Mouse (Mus musculus) hindbrain, embryonic 13.5 days (tissue): Measurements from ENCODE around the gene Adipoq. TPM values are rescaled to one million over a fixed set of nuclear protein-coding genes. Genes with fewer than 3 reads are reported as not detected.

Experiments used
- ATAC-seq: fragments of 200-750 bp; cut with Nextera tagmentation; 2 replicates; pipeline ENCODE4 v1.8.0; 2017; ENCODE audit warnings: moderate TSS enrichment; ENCODE audit not compliant: low FRiP score
- H3K27ac ChIP-seq: fragments of 300-500 bp; sonication (generic); 2 replicates; pipeline ENCODE4 v1.5.1; 2015; ENCODE audit warnings: inconsistent platforms, mild to moderate bottlenecking, moderate library complexity
- H3K27me3 ChIP-seq: fragments of 300-500 bp; sonication (generic); 2 replicates; pipeline ENCODE4 v1.6.1; 2015; ENCODE audit warnings: mild to moderate bottlenecking, inconsistent platforms
- H3K36me3 ChIP-seq: fragments of 300-500 bp; sonication (generic); 2 replicates; pipeline ENCODE4 v1.6.1; 2015; ENCODE audit warnings: mild to moderate bottlenecking, inconsistent platforms
- H3K4me1 ChIP-seq: fragments of 300-500 bp; sonication (generic); replicated peaks from 2 replicates; pipeline ENCODE4 v1.6.1; 2015; ENCODE audit warnings: inconsistent platforms
- H3K4me2 ChIP-seq: fragments of 300-500 bp; sonication (generic); 2 replicates; pipeline ENCODE4 v1.6.1; 2015; ENCODE audit warnings: inconsistent platforms, mild to moderate bottlenecking, moderate library complexity
- H3K4me3 ChIP-seq: fragments of 300-500 bp; sonication (generic); 2 replicates; pipeline ENCODE4 v1.5.1; 2015; ENCODE audit warnings: mild to moderate bottlenecking, inconsistent platforms
- H3K9ac ChIP-seq: fragments of 300-500 bp; sonication (generic); 2 replicates; pipeline ENCODE4 v1.6.1; 2015; ENCODE audit warnings: mild to moderate bottlenecking, inconsistent platforms
- H3K9me3 ChIP-seq: fragments of 300-500 bp; sonication (generic); 2 replicates; pipeline ENCODE4 v1.6.1; 2016; ENCODE audit warnings: inconsistent platforms
- WGBS: fragments of 180-500 bp; shearing (Covaris S2); methylation state at CpG from one replicate; pipeline ENCODE4 v1.1.7; 2015; 5-methylcytosine and 5-hydroxymethylcytosine counted together
- polyA plus RNA-seq: library from polyadenylated mRNA; unstranded; fragments of >200 nt; fragmentation: Nextera tagmentation; extraction: Ambion mirVana; gene quantifications from 2 replicates; pipeline ENCODE4 v1.2.1, GENCODE M21; 2015

Gene Adipoq
- polyA plus RNA-seq, 1 experiment from 2014 or later, result not detected

GRCm38 (mm10) chr16:23107231-23107942 is 38.9 kb upstream of the Adipoq start, which contains the start of gene Eif4a2:
Gene Eif4a2 (plus strand): TSS chr16:23107444.
- H3K4me3 ChIP-seq, result peak within 1 kb of the TSS; percentile 99
- H3K27ac ChIP-seq, result peak within 1 kb of the TSS; percentile 99
- H3K4me1 ChIP-seq, result peaks cover 36% of the 10 kb centered on the region
- H3K27me3 ChIP-seq, result peaks cover 13% of the 10 kb centered on the region; the same call in 1 of the 2 replicates
- H3K4me2 ChIP-seq, result peak within 1 kb of the TSS; percentile 97
- no peaks in the 10 kb centered on the region for H3K9me3 ChIP-seq
- peaks cover 36% of the 10 kb centered on the region for H3K36me3 ChIP-seq
- H3K9ac ChIP-seq, result peak within 1 kb of the TSS; percentile 100
- under 1% methylated on average over 71 of the region's 71 CpGs for WGBS
- ATAC-seq, result peak; percentile 93

DNA sequence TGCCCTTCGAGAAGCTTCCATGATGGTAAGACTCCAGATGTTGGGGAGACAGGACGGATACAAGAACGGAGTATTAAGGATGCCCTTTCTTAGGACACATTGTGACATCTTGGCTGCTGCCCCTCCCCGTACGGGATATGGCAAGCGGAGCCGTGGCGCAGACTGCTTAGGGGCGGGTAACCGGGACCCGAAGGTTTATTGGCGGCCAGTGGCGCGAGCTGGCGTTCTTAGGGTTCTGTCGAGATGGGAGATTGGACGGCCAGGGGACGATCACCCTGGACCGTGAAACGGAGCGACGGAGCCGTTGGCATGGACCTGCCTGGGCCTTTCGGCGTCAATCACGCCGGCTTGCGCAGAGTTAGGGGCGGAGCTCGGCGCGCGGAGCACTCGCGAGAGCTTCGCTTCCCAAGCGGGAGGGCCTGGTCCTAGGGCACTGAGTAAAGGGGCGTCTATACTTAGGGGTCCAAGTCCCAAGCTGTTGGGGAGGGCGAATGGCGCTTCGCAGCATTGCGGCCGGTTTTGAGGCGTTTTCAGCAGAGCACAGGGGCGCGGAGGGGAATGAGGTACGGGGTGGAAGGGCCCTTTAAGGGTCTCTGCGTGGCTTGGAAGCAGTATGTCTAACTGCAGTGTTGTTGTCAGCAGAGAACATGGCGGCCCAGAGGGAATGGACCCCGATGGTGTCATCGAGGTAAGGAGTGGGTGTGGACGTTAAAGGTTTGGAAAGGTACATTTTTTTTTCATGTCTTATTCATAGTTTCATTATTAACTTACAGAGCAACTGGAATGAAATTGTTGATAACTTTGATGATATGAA is 38.2 kb upstream of the Adipoq start:
- H3K4me1 ChIP-seq, result peaks cover 33% of the 10 kb centered on the region
- H3K27me3 ChIP-seq, result 0 out of 2 replicates have a peak, but pooled peaks cover 5% of the 10 kb centered on the region
- H3K36me3 ChIP-seq, result peaks cover 43% of the 10 kb centered on the region

DNA sequence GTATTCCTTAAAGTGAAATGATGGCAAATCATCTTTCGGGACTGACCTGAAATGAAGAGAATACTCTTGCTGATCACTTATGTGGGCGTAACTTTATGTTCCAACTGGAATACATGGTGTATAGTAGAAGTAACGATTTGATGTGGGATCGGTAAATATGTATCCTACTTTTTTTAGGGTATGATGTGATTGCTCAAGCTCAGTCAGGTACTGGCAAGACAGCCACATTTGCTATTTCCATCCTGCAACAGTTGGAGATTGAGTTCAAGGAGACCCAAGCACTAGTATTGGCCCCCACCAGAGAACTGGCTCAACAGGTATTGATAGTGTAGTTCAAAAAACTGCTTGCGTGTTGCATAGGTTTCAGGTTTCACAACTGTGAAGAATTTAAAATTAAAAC is 37.4 kb upstream of the Adipoq start:
- Histone ChIP-seq H3K9ac (peak overlapping the region; percentile 100), H3K9me3 (no peaks in the 10 kb centered on the region), H3K4me3 (peak overlapping the region; percentile 99), H3K4me2 (peak overlapping the region; percentile 97), H3K27ac (peak overlapping the region; percentile 99; the same call in 1 of the 2 replicates), H3K27me3 (0 out of 2 replicates have a peak, but pooled peaks cover 1% of the 10 kb centered on the region), H3K4me1 (peaks cover 33% of the 10 kb centered on the region), H3K36me3 (peaks cover 46% of the 10 kb centered on the region)
- no peak for ATAC-seq
- WGBS, result 5% methylated on average over 5 of the region's 5 CpGs

More for the DNA sequence above, 38.2 kb upstream of the Adipoq start:
- peak overlapping the region; percentile 100 for H3K9ac ChIP-seq
- under 1% methylated on average over 52 of the region's 52 CpGs for WGBS
- peak overlapping the region; percentile 99 for H3K4me3 ChIP-seq
- H3K9me3 ChIP-seq, result no peaks in the 10 kb centered on the region
- peak overlapping the region; percentile 99 for H3K27ac ChIP-seq
- H3K4me2 ChIP-seq, result peak overlapping the region; percentile 97
- peak; percentile 93 for ATAC-seq

DNA sequence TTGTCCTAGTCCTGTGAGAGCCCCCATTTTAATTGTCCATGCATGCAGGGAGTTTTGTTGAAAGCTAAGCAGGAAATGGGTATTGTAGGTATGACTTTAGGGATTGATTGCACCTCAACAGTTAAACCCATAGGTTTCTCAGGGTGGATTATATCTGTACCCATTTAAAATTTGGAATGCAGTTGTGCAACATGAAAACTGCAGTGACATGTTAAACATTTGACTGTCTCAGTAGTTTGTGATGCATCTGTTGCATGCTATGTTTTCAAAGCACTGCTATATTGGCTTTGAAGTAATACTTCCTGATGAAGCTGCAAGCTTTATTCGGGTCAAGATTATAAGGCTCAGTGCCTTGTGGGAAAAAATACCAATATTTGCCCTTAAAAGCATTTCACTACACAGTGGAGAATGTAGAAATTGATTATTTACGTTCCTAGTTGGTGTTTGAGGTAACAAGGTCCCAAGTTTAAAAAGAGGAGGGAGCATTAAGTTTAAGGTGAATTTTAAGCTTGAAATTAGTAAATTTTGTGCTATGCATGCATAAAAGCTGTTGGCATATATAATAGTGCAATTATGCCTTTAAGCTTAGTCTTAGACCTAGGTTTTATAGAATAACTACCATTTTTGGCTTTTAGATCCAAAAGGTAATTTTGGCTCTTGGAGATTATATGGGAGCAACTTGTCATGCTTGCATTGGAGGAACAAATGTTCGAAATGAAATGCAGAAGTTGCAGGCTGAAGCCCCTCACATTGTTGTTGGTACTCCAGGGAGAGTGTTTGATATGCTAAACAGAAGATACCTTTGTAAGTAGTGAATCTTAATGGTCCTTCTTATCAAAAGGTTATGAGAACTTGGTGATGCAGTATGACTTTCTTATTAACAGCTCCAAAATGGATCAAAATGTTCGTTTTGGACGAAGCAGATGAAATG is 36.7 kb upstream of the Adipoq start:
- no peaks in the 10 kb centered on the region for H3K27me3 ChIP-seq
- H3K4me1 ChIP-seq, result peaks cover 33% of the 10 kb centered on the region
- 64% methylated on average over 5 of the region's 5 CpGs for WGBS
- H3K9me3 ChIP-seq, result no peaks in the 10 kb centered on the region
- no peak overlapping the region for H3K27ac ChIP-seq
- H3K9ac ChIP-seq, result peak overlapping the region; percentile 100
- ATAC-seq, result no peak
- peak overlapping the region; percentile 97 for H3K4me2 ChIP-seq
- H3K36me3 ChIP-seq, result peaks cover 53% of the 10 kb centered on the region
- peak overlapping the region; percentile 99 for H3K4me3 ChIP-seq

DNA sequence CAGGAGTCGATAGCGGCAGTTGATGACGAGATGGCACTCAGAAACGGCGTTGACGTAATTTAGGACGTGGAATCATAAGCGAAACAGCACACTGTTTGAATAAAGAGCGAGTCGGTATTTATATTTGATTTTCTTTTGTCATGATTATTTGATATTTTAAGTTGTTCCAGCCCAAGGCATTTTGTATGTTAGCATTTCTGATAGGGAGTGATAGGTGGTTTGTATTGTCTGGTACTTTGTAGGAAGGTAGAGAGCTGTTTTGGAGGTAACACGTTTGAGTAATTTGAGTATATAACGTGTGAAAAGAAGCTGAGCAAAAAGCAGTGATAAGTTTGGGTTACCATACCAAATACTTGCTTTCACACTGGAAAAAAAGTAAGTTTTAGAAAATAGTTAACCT is 34.0 kb upstream of the Adipoq start:
- Histone ChIP-seq H3K9me3 (no peaks in the 10 kb centered on the region), H3K36me3 (peaks cover 62% of the 10 kb centered on the region)
- ATAC-seq, result no peak

GRCm38 (mm10) chr16:23112861-23113435 is 33.4 kb upstream of the Adipoq start:
- 59% methylated on average over 9 of the region's 9 CpGs for WGBS
- Histone ChIP-seq H3K27ac (no peak overlapping the region), H3K27me3 (no peaks in the 10 kb centered on the region)

More for the DNA sequence above, 34.0 kb upstream of the Adipoq start:
- H3K4me3 ChIP-seq, result no peak overlapping the region
- H3K27ac ChIP-seq, result no peak overlapping the region
- 84% methylated on average over 12 of the region's 12 CpGs for WGBS
- H3K27me3 ChIP-seq, result no peaks in the 10 kb centered on the region
- H3K9ac ChIP-seq, result no peak overlapping the region
- H3K4me1 ChIP-seq, result peaks cover 33% of the 10 kb centered on the region
- H3K4me2 ChIP-seq, result no peak overlapping the region

GRCm38 (mm10) chr16:23113903-23114302 is 32.4 kb upstream of the Adipoq start:
- Histone ChIP-seq H3K36me3 (peaks cover 63% of the 10 kb centered on the region), H3K27me3 (no peaks in the 10 kb centered on the region), H3K4me1 (peaks cover 30% of the 10 kb centered on the region), H3K9ac (no peak overlapping the region), H3K4me3 (no peak overlapping the region), H3K27ac (no peak overlapping the region), H3K4me2 (no peak overlapping the region), H3K9me3 (no peaks in the 10 kb centered on the region)
- ATAC-seq, result no peak

More at GRCm38 (mm10) chr16:23112861-23113435, 33.4 kb upstream of the Adipoq start:
- H3K36me3 ChIP-seq, result peaks cover 63% of the 10 kb centered on the region
- H3K9me3 ChIP-seq, result no peaks in the 10 kb centered on the region
- no peak overlapping the region for H3K9ac ChIP-seq
- H3K4me2 ChIP-seq, result no peak overlapping the region
- H3K4me1 ChIP-seq, result peaks cover 33% of the 10 kb centered on the region
- no peak overlapping the region for H3K4me3 ChIP-seq
- no peak for ATAC-seq

GRCm38 (mm10) chr16:23114339-23115171 is 31.8 kb upstream of the Adipoq start:
- no peak overlapping the region for H3K27ac ChIP-seq
- H3K9ac ChIP-seq, result no peak overlapping the region
- peaks cover 62% of the 10 kb centered on the region for H3K36me3 ChIP-seq
- WGBS, result 72% methylated on average over 5 of the region's 5 CpGs
- H3K27me3 ChIP-seq, result no peaks in the 10 kb centered on the region
- H3K4me2 ChIP-seq, result no peak overlapping the region
- no peak overlapping the region for H3K4me3 ChIP-seq
- peaks cover 23% of the 10 kb centered on the region for H3K4me1 ChIP-seq
- H3K9me3 ChIP-seq, result no peaks in the 10 kb centered on the region
- ATAC-seq, result peak; percentile 43; the same call in 1 of the 2 replicates

DNA sequence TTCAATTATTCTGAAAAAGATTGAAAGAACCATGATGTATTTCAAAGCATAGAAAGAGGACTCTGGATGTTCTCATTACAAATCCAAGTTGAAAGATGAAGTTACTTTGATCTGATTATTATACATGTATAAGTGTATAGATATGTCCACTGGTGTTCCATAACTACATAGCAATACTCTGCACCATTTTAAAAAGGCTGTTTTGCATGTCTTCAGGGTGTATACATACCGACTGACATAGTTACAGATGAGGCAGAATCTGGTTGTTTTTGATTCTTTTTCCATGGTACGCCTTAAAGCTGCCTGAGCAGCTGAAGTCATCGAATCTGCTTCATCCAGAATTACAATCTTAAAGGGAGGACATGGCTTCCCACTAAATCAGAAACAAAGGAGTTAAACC is 30.9 kb upstream of the Adipoq start:
- H3K27me3 ChIP-seq, result no peaks in the 10 kb centered on the region
- peaks cover 57% of the 10 kb centered on the region for H3K36me3 ChIP-seq
- H3K4me1 ChIP-seq, result peaks cover 14% of the 10 kb centered on the region
- no peak overlapping the region for H3K4me3 ChIP-seq
- ATAC-seq, result no peak
- 78% methylated on average over 3 of the region's 3 CpGs for WGBS
- no peak overlapping the region for H3K4me2 ChIP-seq
- H3K9me3 ChIP-seq, result no peaks in the 10 kb centered on the region
- no peak overlapping the region for H3K27ac ChIP-seq
- no peak overlapping the region for H3K9ac ChIP-seq

- no peaks in the 10 kb centered on the region for H3K27me3 ChIP-seq
- peaks cover 53% of the 10 kb centered on the region for H3K36me3 ChIP-seq
- 63% methylated on average over 4 of the region's 4 CpGs for WGBS
These were observed 29.2 kb upstream of the Adipoq start for GRCm38 (mm10) chr16:23117173-23117572.

GRCm38 (mm10) chr16:23122446-23122845 is 23.9 kb upstream of the Adipoq start:
- ATAC-seq, result no peak
- Histone ChIP-seq H3K4me2 (no peak overlapping the region), H3K27me3 (no peaks in the 10 kb centered on the region), H3K9ac (no peak overlapping the region), H3K9me3 (no peaks in the 10 kb centered on the region), H3K4me3 (no peak overlapping the region), H3K36me3 (peaks cover 42% of the 10 kb centered on the region), H3K4me1 (peaks cover 10% of the 10 kb centered on the region), H3K27ac (no peak overlapping the region)
- WGBS, result 97% methylated on average over 3 of the region's 3 CpGs

More at GRCm38 (mm10) chr16:23117173-23117572, 29.2 kb upstream of the Adipoq start:
- Histone ChIP-seq H3K27ac (no peak overlapping the region), H3K4me3 (no peak overlapping the region), H3K9ac (no peak overlapping the region), H3K4me1 (peaks cover 2% of the 10 kb centered on the region; the same call in 1 of the 2 replicates), H3K9me3 (no peaks in the 10 kb centered on the region), H3K4me2 (no peak overlapping the region)
- no peak for ATAC-seq
